Mouse (Mus musculus): ENCODE data around the gene Eme2. TPM values are rescaled to one million over a fixed set of nuclear protein-coding genes. Genes with fewer than 3 reads are reported as not detected.
A peak's percentile ranks its signal among the peaks of the same experiment; 100 is the strongest.
"Not testable (repeated sequence)": the region's sequence is repeated elsewhere in the genome, so short reads cannot be mapped to it uniquely, and the experiment has no call there.

Gene Eme2
- polyA plus RNA-seq (2015; fragmentation: Nextera tagmentation; extraction: Ambion mirVana): 27.9 and 31.3 TPM in 2 replicates

DNA sequence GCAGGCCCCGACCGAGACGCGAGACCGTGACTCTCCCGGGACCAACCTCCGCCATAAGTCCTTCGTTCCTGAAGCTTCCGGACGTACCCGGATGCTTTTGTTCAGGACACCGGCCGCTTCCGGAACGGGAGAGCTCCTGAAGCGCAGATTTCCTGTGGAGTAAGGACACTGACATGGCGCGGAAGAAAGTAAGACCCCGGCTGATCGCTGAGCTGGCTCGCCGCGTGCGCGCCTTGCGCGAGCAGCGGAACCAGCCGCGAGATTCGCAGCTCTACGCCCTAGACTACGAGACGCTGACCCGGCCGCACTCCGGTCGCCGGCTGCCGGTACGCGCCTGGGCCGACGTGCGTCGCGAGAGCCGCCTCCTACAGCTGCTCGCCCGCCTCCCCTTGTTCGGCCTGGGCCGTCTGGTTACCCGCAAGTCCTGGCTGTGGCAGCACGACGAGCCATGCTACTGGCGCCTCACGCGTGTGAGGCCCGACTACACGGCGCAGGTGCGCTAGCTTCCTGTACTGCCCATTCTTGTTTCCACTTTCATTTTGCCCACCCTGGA, at the start of gene Eme2, which contains the start of gene Mrps34:
Gene Eme2 (minus strand): TSS at position 93 of the 553 bp plus-strand sequence.
Gene Mrps34 (plus strand): TSS at position 122 of the 553 bp plus-strand sequence.
- no peaks in the 10 kb centered on the region for H3K27me3 ChIP-seq (replicated peaks)

DNA sequence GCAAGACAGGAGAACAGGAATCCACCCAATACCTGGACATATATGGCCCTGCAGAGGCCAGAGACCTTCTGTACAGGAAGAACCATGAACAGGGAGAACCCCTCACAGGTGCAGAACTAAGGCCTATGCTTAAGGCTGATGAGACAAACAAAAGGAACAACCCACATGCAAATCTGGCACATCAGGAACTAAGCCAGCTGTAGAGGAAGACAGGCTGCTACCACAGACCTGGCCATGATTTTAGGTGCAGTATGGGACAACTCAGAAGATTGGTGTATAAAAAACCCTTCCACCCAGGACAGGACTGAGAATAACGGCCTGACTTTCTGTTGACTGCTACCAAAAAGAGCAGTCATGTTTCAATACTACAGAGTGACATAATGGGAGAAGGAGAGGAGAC, 48.7 kb upstream of the Eme2 start:
- not testable (repeated sequence) for H3K27ac ChIP-seq (replicated peaks); H3K4me1 ChIP-seq; ATAC-seq (ENCODE audit: low FRiP score); H3K9ac ChIP-seq (replicated peaks); H3K27me3 ChIP-seq (replicated peaks); H3K4me2 ChIP-seq; H3K9me3 ChIP-seq (replicated peaks); H3K4me3 ChIP-seq (replicated peaks)
- peaks cover 53% of the 10 kb centered on the region for H3K36me3 ChIP-seq
- WGBS: 94% methylated on average over 1 of the region's 1 CpGs

More for the DNA sequence above, at the start of gene Eme2, which contains the start of gene Mrps34:
- peak; percentile 68 for ATAC-seq (ENCODE audit: low FRiP score)
- Histone ChIP-seq H3K4me2 (peak within 1 kb of the TSS; percentile 99), H3K4me1 (peaks cover 61% of the 10 kb centered on the region), H3K36me3 (peaks cover 63% of the 10 kb centered on the region), H3K9me3 (replicated peaks) (no peaks in the 10 kb centered on the region), H3K9ac (replicated peaks) (peak within 1 kb of the TSS; percentile 93), H3K27ac (replicated peaks) (peak within 1 kb of the TSS; percentile 88), H3K4me3 (replicated peaks) (peak within 1 kb of the TSS; percentile 87)
- WGBS: under 1% methylated on average over 62 of the region's 62 CpGs

- Histone ChIP-seq H3K27ac (replicated peaks) (no peak overlapping the region), H3K4me1 (no peaks in the 10 kb centered on the region), H3K27me3 (replicated peaks) (no peaks in the 10 kb centered on the region), H3K9ac (replicated peaks) (no peak overlapping the region), H3K9me3 (replicated peaks) (no peaks in the 10 kb centered on the region), H3K4me3 (replicated peaks) (no peak overlapping the region), H3K36me3 (peaks cover 48% of the 10 kb centered on the region), H3K4me2 (no peak overlapping the region)
- ATAC-seq (ENCODE audit: low FRiP score): no peak
- WGBS: 81% methylated on average over 7 of the region's 7 CpGs
These were observed 48.1 kb upstream of the Eme2 start for GRCm38 (mm10) chr17:24943036-24943435.

DNA sequence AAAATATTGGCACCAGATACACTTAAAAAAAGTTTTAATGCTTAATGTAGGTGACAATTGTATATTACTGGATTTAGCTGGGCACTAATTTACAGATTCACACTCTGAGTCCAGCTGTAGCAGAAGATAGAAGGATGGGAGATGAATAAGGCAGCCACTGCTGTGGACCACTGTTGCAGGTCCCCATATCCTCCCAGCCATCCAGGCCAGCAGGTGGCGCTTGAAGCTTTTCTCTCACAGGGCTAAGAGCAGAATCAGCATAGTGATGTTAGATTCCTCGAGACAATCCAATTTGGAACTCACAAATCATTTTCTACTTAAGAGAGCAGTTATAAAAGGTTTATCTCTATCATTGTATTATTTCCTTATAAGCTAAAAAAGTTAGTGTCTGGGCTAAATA, 47.6 kb upstream of the Eme2 start:
- H3K4me2 ChIP-seq: not testable (repeated sequence)
- WGBS: 17% methylated on average over 2 of the region's 2 CpGs

DNA sequence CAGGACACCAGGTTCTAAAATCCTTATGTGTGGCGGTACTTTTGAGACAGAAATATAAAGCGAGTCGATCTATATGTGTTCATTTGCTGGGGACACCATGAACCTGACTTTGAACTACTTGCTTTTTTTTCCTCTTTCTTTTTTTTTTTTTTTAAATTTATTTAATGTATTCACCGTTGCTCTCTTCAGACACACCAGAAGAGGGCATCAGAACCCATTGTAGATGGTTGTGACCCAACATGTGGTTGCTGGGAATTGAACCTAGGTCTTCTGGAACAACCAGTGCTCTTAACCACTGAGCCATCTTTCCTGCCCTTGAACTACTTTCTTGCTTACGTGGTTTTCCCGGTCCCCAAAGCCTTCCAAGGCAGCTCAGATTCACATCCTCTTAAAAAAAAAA, 42.4 kb upstream of the Eme2 start:
- Histone ChIP-seq H3K9me3 (replicated peaks) (no peaks in the 10 kb centered on the region), H3K27me3 (replicated peaks) (no peaks in the 10 kb centered on the region), H3K9ac (replicated peaks) (peak overlapping the region; percentile 58), H3K36me3 (peaks cover 10% of the 10 kb centered on the region; the same call in 1 of the 2 replicates), H3K27ac (replicated peaks) (peak overlapping the region; percentile 93), H3K4me2 (peak overlapping the region; percentile 71), H3K4me3 (replicated peaks) (peak overlapping the region; percentile 99), H3K4me1 (peaks cover 34% of the 10 kb centered on the region)
- no peak for ATAC-seq (ENCODE audit: low FRiP score)
- 50% methylated on average over 6 of the region's 6 CpGs for WGBS

More for the DNA sequence above, 47.6 kb upstream of the Eme2 start:
- not testable (repeated sequence) for H3K27me3 ChIP-seq (replicated peaks); H3K9me3 ChIP-seq (replicated peaks); H3K4me1 ChIP-seq; H3K27ac ChIP-seq (replicated peaks); H3K4me3 ChIP-seq (replicated peaks); H3K9ac ChIP-seq (replicated peaks)
- peaks cover 42% of the 10 kb centered on the region for H3K36me3 ChIP-seq
- peak; percentile 82; the same call in 1 of the 2 replicates for ATAC-seq (ENCODE audit: low FRiP score)

- WGBS: under 1% methylated on average over 77 of the region's 78 CpGs
- peak within 1 kb of the TSS; percentile 99 for H3K4me3 ChIP-seq (replicated peaks)
- H3K4me1 ChIP-seq: peaks cover 34% of the 10 kb centered on the region
- ATAC-seq (ENCODE audit: low FRiP score): peak; percentile 99
- H3K27ac ChIP-seq (replicated peaks): peak within 1 kb of the TSS; percentile 93
- peak within 1 kb of the TSS; percentile 71 for H3K4me2 ChIP-seq
- H3K9ac ChIP-seq (replicated peaks): peak within 1 kb of the TSS; percentile 97
- no peaks in the 10 kb centered on the region for H3K27me3 ChIP-seq (replicated peaks)
- H3K9me3 ChIP-seq (replicated peaks): no peaks in the 10 kb centered on the region
- peaks cover 10% of the 10 kb centered on the region; the same call in 1 of the 2 replicates for H3K36me3 ChIP-seq
These were observed 41.7 kb upstream of the Eme2 start, which contains the start of gene Mapk8ip3 for GRCm38 (mm10) chr17:24936259-24937237. Gene Mapk8ip3, minus strand, starts transcription at chr17:24936977.

DNA sequence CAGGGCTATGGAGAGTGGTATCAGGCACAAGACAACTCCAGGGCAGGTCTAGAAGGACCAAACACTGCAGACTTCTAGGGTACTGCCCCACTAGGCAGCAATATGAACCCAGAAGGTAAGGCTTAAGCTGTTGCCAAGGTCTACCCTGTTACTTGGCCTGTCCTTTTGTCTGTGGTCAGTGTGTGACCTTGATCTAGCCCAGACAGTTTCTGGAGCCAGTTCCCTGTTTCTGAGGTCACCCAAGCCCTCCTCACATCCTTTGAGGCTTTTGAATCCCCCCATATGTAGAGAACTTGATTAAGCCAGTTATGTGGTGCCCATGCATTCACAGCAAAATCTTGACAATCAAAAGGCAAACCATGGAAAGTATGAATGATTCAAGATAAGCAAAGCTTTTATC, 40.8 kb upstream of the Eme2 start:
- peak overlapping the region; percentile 71 for H3K4me2 ChIP-seq
- peak overlapping the region; percentile 97 for H3K9ac ChIP-seq (replicated peaks)
- no peaks in the 10 kb centered on the region for H3K9me3 ChIP-seq (replicated peaks)
- peaks cover 34% of the 10 kb centered on the region for H3K4me1 ChIP-seq
- peak overlapping the region; percentile 99 for H3K4me3 ChIP-seq (replicated peaks)
- no peaks in the 10 kb centered on the region for H3K27me3 ChIP-seq (replicated peaks)
- no peak for ATAC-seq (ENCODE audit: low FRiP score)
- no peak overlapping the region for H3K27ac ChIP-seq (replicated peaks)
- H3K36me3 ChIP-seq: peaks cover 14% of the 10 kb centered on the region; the same call in 1 of the 2 replicates

DNA sequence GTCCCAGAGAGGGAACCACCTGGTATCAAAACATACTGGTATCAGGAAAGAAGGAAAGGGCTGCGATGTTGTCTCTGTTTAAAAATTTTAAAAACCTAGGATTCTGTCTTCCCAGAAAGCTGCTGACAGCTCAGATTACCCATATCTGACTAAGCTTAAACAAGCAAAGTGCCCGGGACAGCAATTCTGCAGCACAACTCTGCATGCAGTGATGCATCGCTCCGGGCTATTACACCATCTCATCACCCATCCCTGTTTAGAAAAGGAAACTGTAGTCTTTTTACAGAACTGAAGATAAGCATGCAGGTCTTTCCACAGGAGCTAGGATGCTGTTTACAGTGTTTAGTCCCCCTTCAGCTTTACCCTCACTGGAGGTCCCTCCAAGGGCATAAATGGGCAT, 40.0 kb upstream of the Eme2 start:
- H3K27ac ChIP-seq (replicated peaks): no peak overlapping the region
- H3K4me1 ChIP-seq: peaks cover 34% of the 10 kb centered on the region
- peaks cover 14% of the 10 kb centered on the region; the same call in 1 of the 2 replicates for H3K36me3 ChIP-seq
- peak overlapping the region; percentile 71 for H3K4me2 ChIP-seq
- H3K27me3 ChIP-seq (replicated peaks): no peaks in the 10 kb centered on the region
- H3K4me3 ChIP-seq (replicated peaks): peak overlapping the region; percentile 99
- WGBS: 85% methylated on average over 4 of the region's 4 CpGs
- peak overlapping the region; percentile 97 for H3K9ac ChIP-seq (replicated peaks)
- no peaks in the 10 kb centered on the region for H3K9me3 ChIP-seq (replicated peaks)
- no peak for ATAC-seq (ENCODE audit: low FRiP score)

GRCm38 (mm10) chr17:24933163-24933562, 38.3 kb upstream of the Eme2 start:
- H3K4me1 ChIP-seq: peaks cover 34% of the 10 kb centered on the region
- H3K27me3 ChIP-seq (replicated peaks): no peaks in the 10 kb centered on the region
- no peak for ATAC-seq (ENCODE audit: low FRiP score)
- WGBS: 82% methylated on average over 4 of the region's 4 CpGs
- H3K4me3 ChIP-seq (replicated peaks): no peak overlapping the region
- H3K4me2 ChIP-seq: no peak overlapping the region
- no peak overlapping the region for H3K27ac ChIP-seq (replicated peaks)
- H3K36me3 ChIP-seq: peaks cover 23% of the 10 kb centered on the region; the same call in 1 of the 2 replicates
- no peak overlapping the region for H3K9ac ChIP-seq (replicated peaks)
- no peaks in the 10 kb centered on the region for H3K9me3 ChIP-seq (replicated peaks)

- no peak overlapping the region for H3K9ac ChIP-seq (replicated peaks)
- no peak overlapping the region for H3K27ac ChIP-seq (replicated peaks)
- H3K36me3 ChIP-seq: peaks cover 26% of the 10 kb centered on the region
- H3K9me3 ChIP-seq (replicated peaks): no peaks in the 10 kb centered on the region
- H3K4me1 ChIP-seq: peaks cover 34% of the 10 kb centered on the region
- no peak overlapping the region for H3K4me3 ChIP-seq (replicated peaks)
- H3K4me2 ChIP-seq: no peak overlapping the region
- H3K27me3 ChIP-seq (replicated peaks): no peaks in the 10 kb centered on the region
- 96% methylated on average over 4 of the region's 4 CpGs for WGBS
- no peak for ATAC-seq (ENCODE audit: low FRiP score)
These were observed 37.5 kb upstream of the Eme2 start for GRCm38 (mm10) chr17:24932431-24932830.

- no peak overlapping the region for H3K27ac ChIP-seq (replicated peaks)
- ATAC-seq (ENCODE audit: low FRiP score): no peak
- no peaks in the 10 kb centered on the region for H3K27me3 ChIP-seq (replicated peaks)
- H3K36me3 ChIP-seq: peaks cover 50% of the 10 kb centered on the region
- no peak overlapping the region for H3K4me3 ChIP-seq (replicated peaks)
- H3K9ac ChIP-seq (replicated peaks): no peak overlapping the region
- H3K9me3 ChIP-seq (replicated peaks): no peaks in the 10 kb centered on the region
- peaks cover 17% of the 10 kb centered on the region for H3K4me1 ChIP-seq
- H3K4me2 ChIP-seq: no peak overlapping the region
- WGBS: 91% methylated on average over 1 of the region's 1 CpGs
These were observed 34.6 kb upstream of the Eme2 start for GRCm38 (mm10) chr17:24929506-24929905.

Data from neural tube, embryonic 15.5 days (tissue).